Mouse (Mus musculus): Measurements from ENCODE around the gene Sppl2b.
"Not testable (repeated sequence)": the region's sequence is repeated elsewhere in the genome, so short reads cannot be mapped to it uniquely, and the experiment has no call there.

The Sppl2b gene

GRCm38 (mm10) chr10:80854913-80855748, at the start of gene Sppl2b, which contains the start of gene Lsm7:
Sppl2b (plus strand) TSS chr10:80855275.
Lsm7 (minus strand) TSS chr10:80855209.
- DNase-seq (ENCODE audit: low spot score) = peak; percentile 94

GRCm38 (mm10) chr10:80805322-80805721, 49.8 kb upstream of the Sppl2b start:
- no peak for DNase-seq (ENCODE audit: low spot score)

GRCm38 (mm10) chr10:80805925-80806324, 49.1 kb upstream of the Sppl2b start:
- peak; percentile 69 for DNase-seq (ENCODE audit: low spot score)

GRCm38 (mm10) chr10:80806341-80807056, 48.6 kb upstream of the Sppl2b start:
- no peak for DNase-seq (ENCODE audit: low spot score)

- peak; percentile 66 for DNase-seq (ENCODE audit: low spot score)
Observed at GRCm38 (mm10) chr10:80807057-80807627, 47.9 kb upstream of the Sppl2b start.

GRCm38 (mm10) chr10:80808099-80808984, 46.7 kb upstream of the Sppl2b start:
- no peak for DNase-seq (ENCODE audit: low spot score)

- DNase-seq (ENCODE audit: low spot score) = no peak
Observed at GRCm38 (mm10) chr10:80808985-80809632, 46.0 kb upstream of the Sppl2b start.

- DNase-seq (ENCODE audit: low spot score) = no peak
Observed at GRCm38 (mm10) chr10:80810084-80810483, 45.0 kb upstream of the Sppl2b start.

- no peak for DNase-seq (ENCODE audit: low spot score)
Observed at GRCm38 (mm10) chr10:80812391-80813041, 42.6 kb upstream of the Sppl2b start.

- no peak for DNase-seq (ENCODE audit: low spot score)
Observed at GRCm38 (mm10) chr10:80813366-80813765, 41.7 kb upstream of the Sppl2b start, which contains the start of gene Jsrp1. Jsrp1 (minus strand) TSS chr10:80813498.

- no peak for DNase-seq (ENCODE audit: low spot score)
Observed at GRCm38 (mm10) chr10:80814800-80815199, 40.3 kb upstream of the Sppl2b start.

- not testable (repeated sequence) for DNase-seq (ENCODE audit: low spot score)
Observed at GRCm38 (mm10) chr10:80816303-80816702, 38.8 kb upstream of the Sppl2b start.

GRCm38 (mm10) chr10:80817164-80817563, 37.9 kb upstream of the Sppl2b start:
- DNase-seq (ENCODE audit: low spot score) = no peak

GRCm38 (mm10) chr10:80817955-80818354, 37.1 kb upstream of the Sppl2b start:
- DNase-seq (ENCODE audit: low spot score) = not testable (repeated sequence)

GRCm38 (mm10) chr10:80818599-80819281, 36.3 kb upstream of the Sppl2b start:
- DNase-seq (ENCODE audit: low spot score) = peak; percentile 59

GRCm38 (mm10) chr10:80819406-80819805, 35.7 kb upstream of the Sppl2b start:
- DNase-seq (ENCODE audit: low spot score) = peak; percentile 51

- DNase-seq (ENCODE audit: low spot score) = no peak
Observed at GRCm38 (mm10) chr10:80821991-80822390, 33.1 kb upstream of the Sppl2b start.

- no peak for DNase-seq (ENCODE audit: low spot score)
Observed at GRCm38 (mm10) chr10:80822528-80822927, 32.5 kb upstream of the Sppl2b start.

GRCm38 (mm10) chr10:80823316-80823715, 31.8 kb upstream of the Sppl2b start:
- DNase-seq (ENCODE audit: low spot score) = no peak
